Mouse (Mus musculus) megakaryocyte, embryonic 14.5 days (primary cell): ENCODE measurements around the gene Gm14548.
"Not testable (repeated sequence)": the region's sequence is repeated elsewhere in the genome, so short reads cannot be mapped to it uniquely, and the experiment has no call there.

ENCODE experiments used
- FLI1 ChIP-seq: IDR thresholded peaks from 2 replicates; pipeline ENCODE4 v1.6.1; 2012; ENCODE audit warnings: low read length, inconsistent platforms, mixed read lengths
- GATA1 ChIP-seq: IDR thresholded peaks from 3 replicates; pipeline ENCODE4 v1.6.1; 2012; ENCODE audit warnings: mixed read lengths, low read length, inconsistent platforms, borderline replicate concordance

- TF ChIP-seq GATA1, FLI1: not testable (repeated sequence)
These were observed 60.1 kb downstream of the Gm14548 start for GRCm38 (mm10) chr7:3837854-3838253.
